Mouse (Mus musculus) brown adipose tissue, adult 24 weeks (tissue): ENCODE results near the gene Msx2. TPM values are rescaled to one million over a fixed set of nuclear protein-coding genes. Genes with fewer than 3 reads are reported as not detected.

Experiments
- H3K27ac ChIP-seq: fragments of 200-500 bp; replicated peaks from 2 replicates; pipeline ENCODE4 v1.5.1; 2012; ENCODE audit warnings: low read depth, mild to moderate bottlenecking, low read length
- H3K4me1 ChIP-seq: fragments of 200-500 bp; 2 replicates; pipeline ENCODE4 v1.6.1; 2012; ENCODE audit warnings: low read length, mixed read lengths; ENCODE audit not compliant: control insufficient read depth, insufficient read depth, insufficient read length
- H3K4me3 ChIP-seq: fragments of 200-500 bp; 2 replicates; pipeline ENCODE4 v1.5.1; 2012; ENCODE audit warnings: low read depth, mild to moderate bottlenecking, low read length, moderate library complexity; ENCODE audit not compliant: insufficient read depth
- polyA plus RNA-seq: library from polyadenylated mRNA; stranded (reverse); fragments of >200 nt; gene quantifications from 2 replicates; pipeline ENCODE4 v1.2.4, GENCODE M21; 2012; ENCODE audit not compliant: missing spikeins, insufficient read depth, insufficient read length

Gene Msx2
- polyA plus RNA-seq, 1 experiment: not detected

- Histone ChIP-seq H3K4me1 (no peaks in the 10 kb centered on the region), H3K27ac (no peak overlapping the region), H3K4me3 (no peak overlapping the region)
Measured at GRCm38 (mm10) chr13:53454794-53455672, 17.8 kb downstream of the Msx2 start.

- Histone ChIP-seq H3K27ac (no peak overlapping the region), H3K4me3 (no peak overlapping the region), H3K4me1 (no peaks in the 10 kb centered on the region)
Measured at GRCm38 (mm10) chr13:53453927-53454326, 18.9 kb downstream of the Msx2 start.

- H3K4me1 ChIP-seq: no peaks in the 10 kb centered on the region
- no peak overlapping the region for H3K4me3 ChIP-seq
- no peak overlapping the region for H3K27ac ChIP-seq
Measured at GRCm38 (mm10) chr13:53447609-53448008, 25.3 kb downstream of the Msx2 start.

- Histone ChIP-seq H3K4me3 (no peak overlapping the region), H3K4me1 (no peaks in the 10 kb centered on the region), H3K27ac (no peak overlapping the region)
Measured at GRCm38 (mm10) chr13:53443602-53444001, 29.3 kb downstream of the Msx2 start.

- Histone ChIP-seq H3K4me3 (no peak overlapping the region), H3K27ac (no peak overlapping the region), H3K4me1 (no peaks in the 10 kb centered on the region)
Measured at GRCm38 (mm10) chr13:53442168-53442980, 30.5 kb downstream of the Msx2 start.

GRCm38 (mm10) chr13:53441307-53442028 is 31.4 kb downstream of the Msx2 start:
- Histone ChIP-seq H3K4me3 (no peak overlapping the region), H3K27ac (no peak overlapping the region)

GRCm38 (mm10) chr13:53439957-53440356 is 32.9 kb downstream of the Msx2 start:
- H3K4me3 ChIP-seq: no peak overlapping the region
- no peak overlapping the region for H3K27ac ChIP-seq
- H3K4me1 ChIP-seq: no peaks in the 10 kb centered on the region

More at GRCm38 (mm10) chr13:53441307-53442028, 31.4 kb downstream of the Msx2 start:
- no peaks in the 10 kb centered on the region for H3K4me1 ChIP-seq

- H3K27ac ChIP-seq: no peak overlapping the region
- H3K4me3 ChIP-seq: no peak overlapping the region
- no peaks in the 10 kb centered on the region for H3K4me1 ChIP-seq
Measured at GRCm38 (mm10) chr13:53426507-53426906, 46.4 kb downstream of the Msx2 start.

GRCm38 (mm10) chr13:53421189-53421588 is 51.7 kb downstream of the Msx2 start:
- Histone ChIP-seq H3K27ac (no peak overlapping the region), H3K4me3 (no peak overlapping the region), H3K4me1 (no peaks in the 10 kb centered on the region)

- no peaks in the 10 kb centered on the region for H3K4me1 ChIP-seq
- H3K27ac ChIP-seq: no peak overlapping the region
- H3K4me3 ChIP-seq: no peak overlapping the region
Measured at GRCm38 (mm10) chr13:53420741-53421140, 52.1 kb downstream of the Msx2 start.

GRCm38 (mm10) chr13:53419681-53420080 is 53.2 kb downstream of the Msx2 start:
- Histone ChIP-seq H3K27ac (no peak overlapping the region), H3K4me1 (no peaks in the 10 kb centered on the region), H3K4me3 (no peak overlapping the region)

GRCm38 (mm10) chr13:53417701-53418100 is 55.2 kb downstream of the Msx2 start:
- Histone ChIP-seq H3K4me1 (no peaks in the 10 kb centered on the region), H3K4me3 (no peak overlapping the region), H3K27ac (no peak overlapping the region)
